Mouse (Mus musculus) midbrain, embryonic 11.5 days (tissue): ENCODE data around the gene Smo. TPM values are rescaled to one million over a fixed set of nuclear protein-coding genes. Genes with fewer than 3 reads are reported as not detected.

Source experiments
- ATAC-seq: fragments of 200-750 bp; cut with Nextera tagmentation; 2 replicates; pipeline ENCODE4 v1.8.0; 2017; ENCODE audit warnings: moderate TSS enrichment, moderate library complexity; ENCODE audit not compliant: low FRiP score
- DNase-seq: peaks from one replicate; pipeline ENCODE4 v3.0.0; 2015; ENCODE audit warnings: low spot score; ENCODE audit errors: missing footprints
- H3K27ac ChIP-seq: fragments of 300-500 bp; sonication (generic); 2 replicates; pipeline ENCODE4 v1.5.1; 2014; ENCODE audit warnings: low read depth, low read length
- H3K27me3 ChIP-seq: fragments of 300-500 bp; sonication (generic); 2 replicates; pipeline ENCODE4 v1.6.1; 2014; ENCODE audit warnings: mild to moderate bottlenecking, low read length, moderate library complexity, mixed read lengths; ENCODE audit not compliant: control insufficient read depth, insufficient read depth
- H3K36me3 ChIP-seq: fragments of 300-500 bp; sonication (generic); 2 replicates; pipeline ENCODE4 v1.6.1; 2014; ENCODE audit warnings: mild to moderate bottlenecking, low read length, moderate library complexity, mixed read lengths; ENCODE audit not compliant: control insufficient read depth, insufficient read depth
- H3K4me1 ChIP-seq: fragments of 300-500 bp; sonication (generic); 2 replicates; pipeline ENCODE4 v1.6.1; 2014; ENCODE audit warnings: low read length; ENCODE audit not compliant: control insufficient read depth, insufficient read depth
- H3K4me2 ChIP-seq: fragments of 300-500 bp; sonication (generic); 2 replicates; pipeline ENCODE4 v1.6.1; 2014; ENCODE audit warnings: mild to moderate bottlenecking, moderate library complexity
- H3K4me3 ChIP-seq: fragments of 300-500 bp; sonication (generic); 2 replicates; pipeline ENCODE4 v1.5.1; 2014; ENCODE audit warnings: low read depth, low read length
- H3K9ac ChIP-seq: fragments of 300-500 bp; sonication (generic); 2 replicates; pipeline ENCODE4 v1.6.1; 2014; ENCODE audit warnings: low read length
- H3K9me3 ChIP-seq: fragments of 300-500 bp; sonication (generic); 2 replicates; pipeline ENCODE4 v1.6.1; 2016; ENCODE audit warnings: low read length; ENCODE audit not compliant: control insufficient read depth
- WGBS: fragments of 180-500 bp; shearing (Covaris S2); extraction: QIAGEN DNeasy Blood & Tissue Kit; methylation state at CpG from one replicate; pipeline ENCODE4 v1.1.7; 2014; 5-methylcytosine and 5-hydroxymethylcytosine counted together
- polyA plus RNA-seq: library from polyadenylated mRNA; unstranded; fragments of >200 nt; fragmentation: Nextera tagmentation; extraction: Ambion mirVana; gene quantifications from 2 replicates; pipeline ENCODE4 v1.2.1, GENCODE M21; 2014

Smo gene
- 38.6 and 44.5 TPM in 2 replicates for polyA plus RNA-seq

DNA sequence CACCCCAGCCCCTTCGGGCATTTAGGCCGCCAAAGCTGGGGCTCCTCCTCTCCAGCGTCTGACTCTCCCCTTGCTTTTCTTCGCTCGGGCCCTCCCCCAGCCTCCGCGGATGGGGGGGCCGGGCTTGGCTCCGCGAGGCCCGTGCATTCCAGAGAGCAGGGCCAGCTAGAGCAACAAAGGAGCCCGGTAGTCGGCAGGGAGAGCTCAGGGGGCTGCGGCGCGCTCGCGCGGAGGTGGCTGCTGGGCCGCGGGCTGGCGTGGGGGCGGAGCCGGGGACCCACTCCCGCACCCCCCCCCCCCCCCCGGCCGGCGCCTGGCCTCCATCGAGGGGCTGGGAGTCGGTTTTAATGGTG is at the start of gene Smo:
Gene Smo (plus strand): TSS at position 168 of the 353 bp plus-strand sequence.
- peaks cover 7% of the 10 kb centered on the region for H3K4me1 ChIP-seq
- H3K9ac ChIP-seq, result peak within 1 kb of the TSS; percentile 99
- H3K27ac ChIP-seq, result peak within 1 kb of the TSS; percentile 91
- H3K4me3 ChIP-seq, result peak within 1 kb of the TSS; percentile 96
- DNase-seq (no peak), ATAC-seq (peak; percentile 96)
- peak within 1 kb of the TSS; percentile 67 for H3K4me2 ChIP-seq
- no peaks in the 10 kb centered on the region for H3K9me3 ChIP-seq
- no peaks in the 10 kb centered on the region for H3K36me3 ChIP-seq
- no peaks in the 10 kb centered on the region for H3K27me3 ChIP-seq
- WGBS, result 0% methylated on average over 24 of the region's 30 CpGs

DNA sequence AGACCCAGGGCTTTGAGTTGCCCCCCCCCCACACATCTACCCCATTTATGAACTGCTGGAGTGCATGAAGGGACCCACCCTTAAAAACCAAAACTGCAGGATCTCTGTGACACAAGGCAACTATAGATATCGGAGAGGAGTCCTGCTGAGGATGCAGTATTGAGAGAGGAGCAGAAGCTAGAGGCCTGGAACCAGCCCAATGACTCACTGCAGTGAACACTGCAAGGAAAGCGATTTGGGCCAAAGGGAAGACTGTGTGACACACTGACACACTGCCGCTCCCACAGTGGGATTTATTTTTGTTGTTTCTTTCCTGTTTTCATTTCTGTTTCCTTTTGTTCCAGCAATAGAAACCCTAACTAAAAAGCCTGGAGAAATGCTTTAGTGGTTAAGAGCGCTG is 49.4 kb upstream of the Smo start:
- Histone ChIP-seq H3K9me3 (no peaks in the 10 kb centered on the region), H3K4me1 (no peaks in the 10 kb centered on the region), H3K4me3 (no peak overlapping the region), H3K4me2 (no peak overlapping the region), H3K27me3 (no peaks in the 10 kb centered on the region; the same call in 1 of the 2 replicates), H3K9ac (no peak overlapping the region), H3K36me3 (no peaks in the 10 kb centered on the region), H3K27ac (no peak overlapping the region)
- 82% methylated on average over 4 of the region's 4 CpGs for WGBS
- no peak for DNase-seq
- no peak for ATAC-seq

- Histone ChIP-seq H3K9ac (no peak overlapping the region), H3K27ac (no peak overlapping the region), H3K4me3 (no peak overlapping the region), H3K4me1 (peaks cover 5% of the 10 kb centered on the region), H3K36me3 (no peaks in the 10 kb centered on the region), H3K9me3 (no peaks in the 10 kb centered on the region), H3K27me3 (no peaks in the 10 kb centered on the region; the same call in 1 of the 2 replicates), H3K4me2 (no peak overlapping the region)
- no peak for DNase-seq
- no peak for ATAC-seq
- WGBS, result 78% methylated on average over 8 of the region's 8 CpGs
Measured at GRCm38 (mm10) chr6:29689458-29689857, 45.8 kb upstream of the Smo start.

GRCm38 (mm10) chr6:29693953-29694352 is 41.4 kb upstream of the Smo start, which contains the start of gene Tspan33:
Gene Tspan33, plus strand, starts transcription at chr6:29694222.
- Histone ChIP-seq H3K27me3 (no peaks in the 10 kb centered on the region; the same call in 1 of the 2 replicates), H3K9me3 (no peaks in the 10 kb centered on the region), H3K4me2 (peak within 1 kb of the TSS; percentile 97), H3K9ac (peak within 1 kb of the TSS; percentile 86), H3K4me1 (peaks cover 10% of the 10 kb centered on the region), H3K36me3 (no peaks in the 10 kb centered on the region), H3K4me3 (peak within 1 kb of the TSS; percentile 88), H3K27ac (no peak within 1 kb of the TSS)
- WGBS, result under 1% methylated on average over 39 of the region's 41 CpGs
- DNase-seq (peak; percentile 95), ATAC-seq (peak; percentile 98)

DNA sequence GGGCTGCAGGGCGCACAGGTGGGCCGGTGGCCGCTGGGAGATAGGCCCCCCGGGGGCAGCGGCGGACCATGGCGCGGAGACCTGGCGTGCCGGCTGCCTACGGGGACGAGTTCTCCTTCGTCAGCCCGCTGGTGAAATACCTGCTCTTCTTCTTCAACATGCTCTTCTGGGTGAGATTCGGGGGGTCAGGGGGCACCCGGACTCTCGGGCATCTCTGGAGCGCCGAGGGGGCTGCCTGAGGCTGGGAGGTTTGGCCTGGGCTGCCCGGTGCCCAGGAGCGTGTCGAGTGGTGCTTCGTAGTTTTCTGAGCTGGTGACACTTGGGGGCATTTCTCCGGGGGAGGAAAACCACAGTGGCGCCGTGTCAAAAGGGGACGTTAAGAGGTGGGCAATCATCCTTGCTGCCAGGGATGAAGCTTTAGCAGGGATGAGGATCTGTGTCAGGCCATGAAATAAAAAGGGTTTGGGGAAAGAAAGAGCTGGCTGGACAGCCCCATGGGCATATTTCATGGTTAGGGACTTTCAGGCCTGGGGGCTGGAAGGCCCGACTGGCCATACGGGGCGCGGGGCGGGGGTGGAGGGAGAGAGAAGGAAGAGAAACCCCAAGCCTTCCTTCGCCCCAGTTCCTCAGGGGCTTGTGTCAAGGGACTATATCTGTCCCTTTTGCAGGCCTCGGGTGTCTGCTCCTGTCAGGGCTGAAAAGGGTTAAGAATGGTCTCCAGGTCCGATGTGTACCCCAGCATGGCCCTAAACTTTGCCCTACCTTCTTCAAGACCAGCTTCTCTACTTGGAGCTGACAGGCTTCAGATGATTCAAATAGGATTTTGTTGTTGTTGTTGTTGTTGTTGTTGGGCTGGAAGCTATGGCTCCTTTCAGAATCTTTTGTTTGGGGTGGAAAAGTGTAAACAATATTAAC is 40.7 kb upstream of the Smo start:
- ATAC-seq (peak; percentile 51), DNase-seq (peak; percentile 92)
- Histone ChIP-seq H3K4me1 (peaks cover 10% of the 10 kb centered on the region), H3K4me2 (peak overlapping the region; percentile 97), H3K9me3 (no peaks in the 10 kb centered on the region), H3K27me3 (no peaks in the 10 kb centered on the region; the same call in 1 of the 2 replicates), H3K27ac (no peak overlapping the region), H3K9ac (peak overlapping the region; percentile 86), H3K36me3 (no peaks in the 10 kb centered on the region), H3K4me3 (peak overlapping the region; percentile 88)
- under 1% methylated on average over 35 of the region's 35 CpGs for WGBS

GRCm38 (mm10) chr6:29695290-29695674 is 40.0 kb upstream of the Smo start:
- Histone ChIP-seq H3K9me3 (no peaks in the 10 kb centered on the region), H3K27ac (no peak overlapping the region), H3K9ac (peak overlapping the region; percentile 86; the same call in 1 of the 2 replicates), H3K27me3 (no peaks in the 10 kb centered on the region), H3K4me2 (no peak overlapping the region; the same call in 1 of the 2 replicates), H3K4me3 (peak overlapping the region; percentile 88; the same call in 1 of the 2 replicates), H3K4me1 (peaks cover 10% of the 10 kb centered on the region), H3K36me3 (no peaks in the 10 kb centered on the region)
- DNase-seq (no peak), ATAC-seq (no peak)
- WGBS, result 39% methylated on average over 3 of the region's 3 CpGs

DNA sequence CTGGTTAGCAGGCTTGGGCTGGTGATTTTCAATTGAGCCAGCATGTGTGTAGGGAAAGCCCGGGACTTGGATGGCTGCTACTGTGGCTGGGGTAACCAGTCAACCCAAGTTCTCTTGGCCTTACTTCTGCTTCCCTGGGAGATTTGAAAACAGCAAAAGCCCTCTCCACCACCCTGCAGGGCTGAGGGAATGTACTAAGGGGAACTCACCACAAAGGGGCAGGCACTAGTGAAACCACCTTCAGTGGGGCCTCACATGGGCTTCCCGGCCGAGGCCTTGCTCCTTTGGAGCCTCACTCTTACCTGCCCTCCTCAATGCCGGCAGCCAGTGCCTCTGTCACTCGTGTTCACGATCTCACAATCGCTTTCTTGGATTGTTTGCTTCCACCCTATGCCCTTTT is 39.3 kb upstream of the Smo start:
- H3K4me3 ChIP-seq, result no peak overlapping the region
- H3K36me3 ChIP-seq, result no peaks in the 10 kb centered on the region
- no peak for DNase-seq
- H3K27ac ChIP-seq, result no peak overlapping the region
- no peak overlapping the region for H3K4me2 ChIP-seq
- no peaks in the 10 kb centered on the region for H3K27me3 ChIP-seq
- ATAC-seq, result no peak
- H3K9me3 ChIP-seq, result no peaks in the 10 kb centered on the region
- WGBS, result 75% methylated on average over 7 of the region's 7 CpGs
- peaks cover 10% of the 10 kb centered on the region for H3K4me1 ChIP-seq
- no peak overlapping the region for H3K9ac ChIP-seq

DNA sequence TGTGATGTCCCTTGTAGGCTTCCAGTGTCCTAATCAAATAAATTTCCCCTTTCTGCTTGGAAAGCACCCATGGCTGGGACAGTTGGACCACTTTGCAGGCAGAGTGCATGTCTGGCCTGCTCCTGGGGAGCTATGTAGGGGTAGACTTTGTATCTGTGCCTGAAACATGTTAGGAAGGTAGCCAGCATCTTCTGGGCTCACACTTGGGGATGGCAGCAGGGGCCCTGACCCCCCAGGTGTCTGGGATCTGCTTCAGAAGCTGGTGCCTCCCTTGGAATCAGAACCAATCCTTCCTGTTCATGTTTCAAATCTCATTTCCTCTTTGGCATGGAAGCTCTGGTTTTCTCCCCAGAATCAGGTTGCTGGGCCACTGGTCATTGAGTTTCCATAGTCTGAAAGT is 38.2 kb upstream of the Smo start:
- H3K27ac ChIP-seq, result no peak overlapping the region
- no peaks in the 10 kb centered on the region for H3K36me3 ChIP-seq
- H3K4me1 ChIP-seq, result peaks cover 10% of the 10 kb centered on the region
- H3K4me3 ChIP-seq, result no peak overlapping the region
- H3K9me3 ChIP-seq, result no peaks in the 10 kb centered on the region
- peak overlapping the region; percentile 18; the same call in 1 of the 2 replicates for H3K9ac ChIP-seq
- DNase-seq (no peak), ATAC-seq (no peak)
- no peak overlapping the region for H3K4me2 ChIP-seq
- H3K27me3 ChIP-seq, result no peaks in the 10 kb centered on the region

GRCm38 (mm10) chr6:29697548-29697947 is 37.8 kb upstream of the Smo start:
- no peaks in the 10 kb centered on the region for H3K27me3 ChIP-seq
- no peak overlapping the region for H3K27ac ChIP-seq
- DNase-seq, result no peak
- no peaks in the 10 kb centered on the region for H3K9me3 ChIP-seq
- H3K4me2 ChIP-seq, result no peak overlapping the region
- no peaks in the 10 kb centered on the region for H3K36me3 ChIP-seq
- WGBS, result 48% methylated on average over 3 of the region's 3 CpGs
- H3K4me3 ChIP-seq, result no peak overlapping the region
- ATAC-seq, result no peak
- H3K4me1 ChIP-seq, result peaks cover 10% of the 10 kb centered on the region
- no peak overlapping the region for H3K9ac ChIP-seq
